Mouse (Mus musculus): ENCODE data around the gene Rsph1. TPM values are rescaled to one million over a fixed set of nuclear protein-coding genes. Genes with fewer than 3 reads are reported as not detected.
A peak's percentile ranks its signal among the peaks of the same experiment; 100 is the strongest.

Gene Rsph1
- total RNA-seq, 2 experiments from 2014 or later: 13.6 to 17.6 TPM

GRCm38 (mm10) chr17:31307756-31308155 is 30.6 kb upstream of the Rsph1 start:
- DNase-seq (ENCODE audit: low spot score in 2 of 2): no peak
- intact Hi-C loops (cut with DNase I): loop anchor here (1.0 kb wide), 1 partner anchor 53 kb away; no protein-coding TSS in a partner anchor

- no peak for DNase-seq (ENCODE audit: low spot score in 2 of 2)
- intact Hi-C loops (cut with DNase I): no loop called here
These were observed 28.6 kb upstream of the Rsph1 start for GRCm38 (mm10) chr17:31305776-31306120.

GRCm38 (mm10) chr17:31304895-31305775 is 28.0 kb upstream of the Rsph1 start:
- intact Hi-C loops (cut with DNase I): no loop called here
- DNase-seq (ENCODE audit: low spot score in 2 of 2): peak in 1 of 2 experiments; percentile 73

GRCm38 (mm10) chr17:31303401-31303800 is 26.2 kb upstream of the Rsph1 start:
- no peak for DNase-seq (ENCODE audit: low spot score in 2 of 2)
- intact Hi-C loops (cut with DNase I): no loop called here

- intact Hi-C loops (cut with DNase I): no loop called here
- DNase-seq (ENCODE audit: low spot score in 2 of 2): no peak
These were observed 23.6 kb upstream of the Rsph1 start for GRCm38 (mm10) chr17:31300736-31301135.

GRCm38 (mm10) chr17:31299981-31300380 is 22.8 kb upstream of the Rsph1 start:
- intact Hi-C loops (cut with DNase I): no loop called here
- no peak for DNase-seq (ENCODE audit: low spot score in 2 of 2)

- no peak for DNase-seq (ENCODE audit: low spot score in 2 of 2)
- intact Hi-C loops (cut with DNase I): no loop called here
These were observed 21.4 kb upstream of the Rsph1 start for GRCm38 (mm10) chr17:31298419-31299209.

- peak in 1 of 2 experiments; percentile 77 for DNase-seq (ENCODE audit: low spot score in 2 of 2)
- intact Hi-C loops (cut with DNase I): no loop called here
These were observed 20.3 kb upstream of the Rsph1 start for GRCm38 (mm10) chr17:31297521-31297939.

- intact Hi-C loops (cut with DNase I): no loop called here
- DNase-seq (ENCODE audit: low spot score in 2 of 2): peak; percentile 68 to 71
These were observed 19.0 kb upstream of the Rsph1 start for GRCm38 (mm10) chr17:31295892-31296781.

- no peak for DNase-seq (ENCODE audit: low spot score in 2 of 2)
- intact Hi-C loops (cut with DNase I): no loop called here
These were observed 18.2 kb upstream of the Rsph1 start for GRCm38 (mm10) chr17:31295215-31295891.

GRCm38 (mm10) chr17:31294363-31295214 is 17.4 kb upstream of the Rsph1 start:
- DNase-seq (ENCODE audit: low spot score in 2 of 2): no peak
- intact Hi-C loops (cut with DNase I): no loop called here

GRCm38 (mm10) chr17:31290859-31291258 is 13.7 kb upstream of the Rsph1 start:
- no peak for DNase-seq (ENCODE audit: low spot score in 2 of 2)
- intact Hi-C loops (cut with DNase I): no loop called here

- no peak for DNase-seq (ENCODE audit: low spot score in 2 of 2)
- intact Hi-C loops (cut with DNase I): no loop called here
These were observed 13.1 kb upstream of the Rsph1 start for GRCm38 (mm10) chr17:31290311-31290710.

- intact Hi-C loops (cut with DNase I): no loop called here
- no peak for DNase-seq (ENCODE audit: low spot score in 2 of 2)
These were observed 12.0 kb upstream of the Rsph1 start for GRCm38 (mm10) chr17:31288999-31289726.

GRCm38 (mm10) chr17:31287216-31287615 is 10.0 kb upstream of the Rsph1 start:
- intact Hi-C loops (cut with DNase I): no loop called here
- no peak for DNase-seq (ENCODE audit: low spot score in 2 of 2)

- intact Hi-C loops (cut with DNase I): no loop called here
- no peak for DNase-seq (ENCODE audit: low spot score in 2 of 2)
These were observed 9.3 kb upstream of the Rsph1 start, which contains the start of gene Slc37a1 for GRCm38 (mm10) chr17:31286492-31286891. TSS of gene Slc37a1 (plus strand) at chr17:31286792.

GRCm38 (mm10) chr17:31285867-31286266 is 8.7 kb upstream of the Rsph1 start:
- intact Hi-C loops (cut with DNase I): no loop called here
- no peak for DNase-seq (ENCODE audit: low spot score in 2 of 2)
